Mouse (Mus musculus): ENCODE measurements around the gene Kremen1.

Gene Kremen1

DNA sequence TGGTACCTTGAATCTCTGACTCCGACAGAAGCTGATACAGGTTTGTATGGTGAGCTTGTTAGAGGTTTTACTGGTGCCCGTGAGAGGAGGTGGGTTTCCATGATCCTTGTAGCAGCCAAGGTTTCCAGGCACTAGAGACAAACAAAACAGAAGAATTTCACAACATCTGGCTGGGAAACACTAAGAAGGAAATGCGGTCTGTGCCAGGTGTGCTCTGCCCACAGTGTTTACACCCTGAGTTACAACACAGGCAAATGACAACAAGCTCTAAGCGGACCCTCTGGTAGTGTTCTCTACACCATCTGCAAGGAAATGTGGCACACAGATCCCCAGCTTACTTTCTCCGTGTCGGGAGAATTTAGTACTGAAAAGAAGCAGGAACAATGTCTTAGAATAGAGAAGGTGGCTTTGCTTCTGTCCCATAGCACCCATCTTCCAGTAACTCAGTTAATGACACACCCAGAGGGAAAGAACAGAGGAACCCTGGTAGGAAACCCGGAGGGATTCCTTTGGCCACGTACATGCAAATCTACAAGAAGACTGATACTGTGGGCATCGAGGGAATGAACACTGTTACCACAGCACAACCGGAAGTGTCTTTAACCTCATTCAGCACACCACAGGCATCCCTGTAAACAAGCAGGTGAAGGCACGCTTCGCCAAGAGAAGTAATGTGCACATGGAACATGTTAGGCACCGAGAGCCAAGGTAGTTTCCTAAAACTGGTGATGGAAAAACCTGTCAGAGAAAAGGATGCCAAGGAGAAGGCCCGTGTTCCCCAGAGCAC, 45.8 kb downstream of the Kremen1 start:
- DNase-seq, result peak; percentile 40

- no peak for DNase-seq
Measured at GRCm38 (mm10) chr11:5214483-5215040, 46.8 kb downstream of the Kremen1 start.

GRCm38 (mm10) chr11:5203054-5203453, 58.3 kb downstream of the Kremen1 start:
- DNase-seq, result no peak

DNA sequence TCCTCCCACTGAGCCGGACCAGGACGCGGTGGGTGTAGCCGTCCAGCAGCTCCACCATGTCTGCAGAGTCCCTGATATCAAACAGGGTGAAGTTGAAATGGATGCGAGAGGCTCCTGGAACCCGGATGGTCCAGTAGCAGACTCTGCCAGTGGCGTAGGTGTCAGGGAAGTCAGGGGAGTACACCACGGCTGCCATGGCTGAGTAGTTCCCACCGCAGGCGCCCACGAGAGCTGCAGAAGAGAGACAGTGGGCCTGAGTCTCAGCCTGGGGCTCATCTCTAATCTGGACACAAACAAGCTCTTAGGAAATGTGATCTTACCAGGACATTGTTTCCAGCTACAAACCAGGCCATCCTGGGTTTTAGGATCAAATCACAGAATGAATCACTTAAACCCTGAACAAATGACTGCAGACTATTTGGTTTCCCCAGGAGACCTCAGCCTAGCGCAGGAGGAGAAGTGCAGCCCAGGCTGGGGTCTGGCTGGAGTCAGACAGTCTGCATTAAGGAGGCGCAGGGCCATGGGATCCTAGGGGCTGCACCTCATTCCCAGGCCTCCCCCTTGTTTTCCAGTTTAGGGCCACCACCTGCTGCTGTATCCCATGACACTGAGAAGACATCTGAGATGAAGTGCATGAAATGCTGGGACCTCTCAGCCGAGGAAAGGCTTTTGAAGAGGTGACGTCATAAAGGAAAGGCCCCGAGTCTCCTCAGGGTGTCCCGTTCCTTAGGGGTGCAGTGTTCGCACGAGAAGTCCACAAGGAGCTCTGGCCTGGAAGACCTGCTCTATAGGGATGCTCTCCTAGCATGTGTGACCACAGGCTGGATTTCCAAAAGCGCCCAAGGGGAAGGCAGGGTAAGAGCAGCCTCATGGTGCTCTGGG, 59.3 kb downstream of the Kremen1 start:
- DNase-seq, result no peak

DNA sequence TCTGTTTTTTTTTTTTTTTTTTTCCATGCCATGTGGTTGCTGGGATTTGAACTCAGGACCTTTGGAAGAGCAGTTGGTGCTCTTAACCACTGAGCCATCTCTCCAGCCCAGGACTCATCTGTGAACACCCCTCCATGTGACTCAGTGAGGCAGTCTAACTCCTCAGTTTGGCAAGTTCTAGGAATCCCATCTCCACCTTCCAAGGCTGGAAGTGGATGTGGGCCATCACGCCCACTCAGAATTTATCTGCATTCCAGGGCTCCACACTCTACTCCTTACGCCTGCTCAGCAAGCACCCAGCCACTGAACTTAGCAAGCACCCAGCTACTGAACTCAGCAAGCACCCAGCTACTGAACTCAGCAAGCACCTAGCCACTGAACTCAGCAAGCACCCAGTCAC, 61.5 kb downstream of the Kremen1 start:
- DNase-seq, result no peak

DNA sequence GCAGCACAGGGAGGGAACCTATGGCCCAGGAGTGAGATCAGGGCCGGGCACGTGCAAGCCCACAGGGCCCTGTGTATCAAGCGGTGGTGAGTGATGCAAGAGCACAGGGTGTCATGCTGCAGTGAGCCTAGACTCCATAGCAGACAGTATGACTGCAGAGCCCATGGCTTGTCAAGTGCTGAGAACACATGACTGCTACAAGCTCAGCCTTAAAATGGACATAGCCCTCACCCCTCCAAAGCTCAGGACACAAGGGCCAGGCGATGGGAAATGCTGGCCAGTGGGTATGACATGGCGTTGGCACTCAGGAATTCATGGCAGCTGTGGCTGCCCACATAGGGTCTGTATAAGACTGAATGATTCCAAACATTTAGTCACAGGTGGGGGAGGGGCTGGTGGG, 64.3 kb downstream of the Kremen1 start:
- no peak for DNase-seq

GRCm38 (mm10) chr11:5196583-5196982, 64.8 kb downstream of the Kremen1 start:
- no peak for DNase-seq

DNA sequence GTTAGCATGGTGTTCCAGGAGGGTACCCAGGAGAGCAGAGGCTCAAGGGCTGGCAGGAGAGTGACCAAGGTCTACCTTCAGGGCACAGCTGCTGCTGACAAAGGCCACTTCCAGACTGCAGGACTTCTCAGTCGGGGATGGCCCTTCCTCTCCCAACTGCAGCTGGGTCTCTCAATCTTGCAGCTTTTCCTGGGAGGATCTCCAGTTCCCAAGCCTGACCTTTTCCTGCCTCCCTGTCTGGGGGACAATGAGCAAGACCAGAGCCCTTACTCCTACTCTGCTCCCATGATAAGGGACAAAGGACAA, 67.8 kb downstream of the Kremen1 start:
- DNase-seq, result no peak

- no peak for DNase-seq
Measured at GRCm38 (mm10) chr11:5192840-5193575, 68.3 kb downstream of the Kremen1 start.

GRCm38 (mm10) chr11:5192084-5192516, 69.3 kb downstream of the Kremen1 start:
- no peak for DNase-seq

DNA sequence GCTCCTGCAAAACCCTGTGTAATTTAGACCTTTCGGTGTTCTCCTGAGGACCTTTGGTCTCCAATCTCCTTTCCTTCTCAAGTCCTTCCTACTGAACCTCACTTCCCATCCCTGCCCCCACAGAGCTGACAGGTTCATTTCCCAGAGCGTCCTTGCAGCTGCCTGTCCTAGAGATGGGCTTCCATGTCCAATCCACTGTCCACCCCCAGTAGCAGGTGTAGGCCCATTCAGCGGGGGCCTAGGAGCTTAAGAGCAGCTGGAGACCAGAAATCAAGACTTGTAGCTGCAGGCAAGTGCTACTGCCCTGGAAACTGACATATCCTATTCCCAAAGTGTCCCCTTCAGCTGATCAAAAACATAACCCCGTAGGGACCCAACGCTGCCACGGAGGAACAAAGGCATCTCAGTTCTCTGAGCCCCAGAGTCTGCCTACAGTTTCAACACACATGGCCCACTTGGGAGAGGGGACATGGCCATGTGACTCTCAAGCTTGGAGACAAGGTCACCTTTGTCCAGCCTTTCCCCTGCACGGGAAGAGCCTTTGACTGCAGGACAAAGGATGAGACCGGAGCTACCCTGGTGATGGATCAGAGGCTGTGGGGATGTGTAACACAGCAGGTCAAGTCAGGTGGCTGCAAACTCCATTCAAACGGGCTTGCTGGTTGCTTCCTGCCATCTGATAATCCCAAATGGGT, 72.0 kb downstream of the Kremen1 start:
- no peak for DNase-seq

DNA sequence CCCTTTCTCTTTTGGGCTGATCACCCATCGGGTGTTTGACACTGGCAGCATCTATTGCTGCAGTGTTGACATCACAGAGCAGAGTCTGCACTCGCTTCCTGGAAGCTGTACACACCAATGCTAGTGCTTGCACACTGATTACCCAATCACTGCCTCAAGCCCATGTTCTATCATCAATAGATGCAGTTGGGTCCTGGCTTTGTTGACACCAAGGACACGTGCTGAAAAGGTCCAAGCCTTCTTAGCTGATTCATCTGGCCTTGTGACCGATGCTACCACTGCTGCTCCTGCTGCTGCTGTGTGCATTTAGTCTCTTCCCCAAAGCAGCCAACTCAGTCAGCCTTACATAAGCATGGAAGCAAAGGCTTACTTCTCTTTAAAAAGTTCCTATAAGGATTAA, 73.2 kb downstream of the Kremen1 start:
- DNase-seq, result no peak

DNA sequence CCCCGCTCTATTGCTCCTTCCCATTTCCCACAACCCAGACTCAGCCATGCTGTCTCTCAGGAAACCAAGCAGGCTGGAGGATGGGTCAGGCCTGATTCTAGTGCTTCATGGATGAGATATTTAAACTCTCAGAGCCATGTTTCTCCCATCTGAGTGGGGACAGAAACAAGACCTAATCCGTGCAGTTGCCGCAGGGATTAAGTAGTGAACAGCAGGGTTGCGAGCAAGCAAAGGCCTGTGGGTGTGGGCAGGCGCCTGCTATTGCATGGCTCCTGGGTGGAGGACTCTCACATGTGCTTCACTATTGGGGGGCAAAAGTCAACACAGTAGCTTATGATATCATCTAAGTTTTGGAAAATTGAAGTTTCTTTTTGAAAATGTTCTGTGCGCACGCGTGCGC, 76.5 kb downstream of the Kremen1 start:
- no peak for DNase-seq

- DNase-seq, result peak; percentile 33
Measured at GRCm38 (mm10) chr11:5184250-5184649, 77.1 kb downstream of the Kremen1 start.

GRCm38 (mm10) chr11:5182870-5183269, 78.5 kb downstream of the Kremen1 start:
- DNase-seq, result no peak

GRCm38 (mm10) chr11:5181850-5182404, 79.4 kb downstream of the Kremen1 start:
- DNase-seq, result peak; percentile 98

GRCm38 (mm10) chr11:5179391-5179790, 82.0 kb downstream of the Kremen1 start:
- DNase-seq, result peak; percentile 46

GRCm38 (mm10) chr11:5177171-5177570, 84.2 kb downstream of the Kremen1 start:
- DNase-seq, result peak; percentile 78

GRCm38 (mm10) chr11:5176685-5177084, 84.7 kb downstream of the Kremen1 start:
- peak; percentile 68 for DNase-seq

DNA sequence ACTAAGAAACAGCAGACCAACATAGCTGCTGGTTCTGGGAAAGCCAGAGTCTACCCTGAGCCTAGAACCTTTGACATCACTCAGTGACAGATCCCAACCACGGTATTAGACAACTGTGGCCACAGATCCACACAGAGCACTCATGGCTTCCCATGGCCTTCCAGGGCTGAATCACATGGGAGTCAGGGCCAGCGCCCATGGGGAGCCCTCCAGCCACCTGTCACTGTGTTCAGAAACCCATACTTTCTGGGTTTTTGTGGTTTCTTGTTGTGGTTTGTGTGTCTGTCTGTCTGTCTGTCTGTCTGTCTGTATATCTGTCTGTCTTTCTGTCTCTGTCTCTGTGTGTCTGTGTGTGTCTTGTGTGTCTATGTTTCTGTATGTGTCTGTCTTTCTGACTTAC, 85.5 kb downstream of the Kremen1 start:
- DNase-seq, result no peak

DNA sequence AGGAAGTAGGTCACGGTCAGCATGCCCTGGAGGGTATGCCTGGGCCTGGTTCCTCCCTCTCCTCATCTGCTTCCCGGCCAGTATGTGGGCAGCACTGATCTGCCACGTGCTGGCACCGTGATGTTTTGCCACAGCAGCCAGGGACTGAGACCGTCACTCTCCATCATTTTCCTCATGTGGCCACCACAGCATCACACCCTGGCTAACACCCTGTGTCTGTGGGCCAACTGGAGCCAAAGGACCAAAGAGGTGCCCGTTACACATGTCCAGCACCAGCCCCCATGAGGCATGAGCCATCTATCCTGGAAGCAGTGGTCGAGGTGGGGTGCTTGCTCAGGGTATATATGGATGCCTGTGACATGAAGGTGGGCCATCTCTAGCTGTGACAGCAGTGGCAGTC, 86.2 kb downstream of the Kremen1 start:
- no peak for DNase-seq

- DNase-seq, result no peak
Measured at GRCm38 (mm10) chr11:5172861-5173260, 88.5 kb downstream of the Kremen1 start.

Data from thymus, postnatal 25 days (tissue).